Mouse (Mus musculus) liver, embryonic 11.5 days (tissue): Measurements from ENCODE around the gene Prelp. TPM values are rescaled to one million over a fixed set of nuclear protein-coding genes. Genes with fewer than 3 reads are reported as not detected.

Experiments used
- ATAC-seq: fragments of 200-750 bp; cut with Nextera tagmentation; replicated peaks from 2 replicates; pipeline ENCODE4 v1.8.0; 2017; ENCODE audit warnings: moderate number of reproducible peaks, mild to moderate bottlenecking, moderate TSS enrichment, moderate library complexity; ENCODE audit not compliant: low FRiP score
- DNase-seq: peaks from one replicate; pipeline ENCODE4 v3.0.0-alpha.2; 2017; ENCODE audit warnings: low spot score
- H3K27ac ChIP-seq: fragments of 300-500 bp; sonication (generic); 2 replicates; pipeline ENCODE4 v1.5.1; 2014; ENCODE audit warnings: mild to moderate bottlenecking, low read depth, low read length, control low read depth
- H3K27me3 ChIP-seq: fragments of 300-500 bp; sonication (generic); replicated peaks from 2 replicates; pipeline ENCODE4 v1.6.1; 2014; ENCODE audit warnings: low read length, mixed read lengths; ENCODE audit not compliant: control insufficient read depth, insufficient read depth
- H3K36me3 ChIP-seq: fragments of 300-500 bp; sonication (generic); 2 replicates; pipeline ENCODE4 v1.6.1; 2014; ENCODE audit warnings: mild to moderate bottlenecking, low read length, moderate library complexity, mixed read lengths; ENCODE audit not compliant: control insufficient read depth, insufficient read depth
- H3K4me1 ChIP-seq: fragments of 300-500 bp; sonication (generic); replicated peaks from 2 replicates; pipeline ENCODE4 v1.6.1; 2014; ENCODE audit warnings: low read length, mixed read lengths; ENCODE audit not compliant: control insufficient read depth, insufficient read depth
- H3K4me2 ChIP-seq: fragments of 300-500 bp; sonication (generic); 2 replicates; pipeline ENCODE4 v1.6.1; 2014; ENCODE audit warnings: mild to moderate bottlenecking, control low read depth, moderate library complexity
- H3K4me3 ChIP-seq: fragments of 300-500 bp; sonication (generic); 2 replicates; pipeline ENCODE4 v1.5.1; 2014; ENCODE audit warnings: low read depth, low read length, control low read depth
- H3K9ac ChIP-seq: fragments of 300-500 bp; sonication (generic); 2 replicates; pipeline ENCODE4 v1.6.1; 2014; ENCODE audit warnings: low read depth, low read length, control low read depth
- H3K9me3 ChIP-seq: fragments of 300-500 bp; sonication (generic); 2 replicates; pipeline ENCODE4 v1.6.1; 2016; ENCODE audit warnings: low read length, inconsistent platforms, mixed read lengths; ENCODE audit not compliant: control insufficient read depth
- WGBS: fragments of 180-500 bp; shearing (Covaris S2); extraction: QIAGEN DNeasy Blood & Tissue Kit; methylation state at CpG from one replicate; pipeline ENCODE4 v1.1.7; 2014; 5-methylcytosine and 5-hydroxymethylcytosine counted together
- polyA plus RNA-seq: library from polyadenylated mRNA; unstranded; fragments of >200 nt; fragmentation: Nextera tagmentation; extraction: Ambion mirVana; gene quantifications from 2 replicates; pipeline ENCODE4 v1.2.1, GENCODE M21; 2014

Gene Prelp
- polyA plus RNA-seq, 1 experiment from 2014 or later: 0.11 TPM

GRCm38 (mm10) chr1:133869221-133869620, 52.0 kb downstream of the Prelp start:
- Histone ChIP-seq H3K4me2 (no peak overlapping the region), H3K27ac (no peak overlapping the region), H3K27me3 (no peaks in the 10 kb centered on the region), H3K9ac (no peak overlapping the region), H3K4me3 (no peak overlapping the region), H3K4me1 (no peaks in the 10 kb centered on the region), H3K9me3 (no peaks in the 10 kb centered on the region), H3K36me3 (no peaks in the 10 kb centered on the region)
- ATAC-seq (no peak), DNase-seq (no peak)
- WGBS: 57% methylated on average over 2 of the region's 2 CpGs

DNA sequence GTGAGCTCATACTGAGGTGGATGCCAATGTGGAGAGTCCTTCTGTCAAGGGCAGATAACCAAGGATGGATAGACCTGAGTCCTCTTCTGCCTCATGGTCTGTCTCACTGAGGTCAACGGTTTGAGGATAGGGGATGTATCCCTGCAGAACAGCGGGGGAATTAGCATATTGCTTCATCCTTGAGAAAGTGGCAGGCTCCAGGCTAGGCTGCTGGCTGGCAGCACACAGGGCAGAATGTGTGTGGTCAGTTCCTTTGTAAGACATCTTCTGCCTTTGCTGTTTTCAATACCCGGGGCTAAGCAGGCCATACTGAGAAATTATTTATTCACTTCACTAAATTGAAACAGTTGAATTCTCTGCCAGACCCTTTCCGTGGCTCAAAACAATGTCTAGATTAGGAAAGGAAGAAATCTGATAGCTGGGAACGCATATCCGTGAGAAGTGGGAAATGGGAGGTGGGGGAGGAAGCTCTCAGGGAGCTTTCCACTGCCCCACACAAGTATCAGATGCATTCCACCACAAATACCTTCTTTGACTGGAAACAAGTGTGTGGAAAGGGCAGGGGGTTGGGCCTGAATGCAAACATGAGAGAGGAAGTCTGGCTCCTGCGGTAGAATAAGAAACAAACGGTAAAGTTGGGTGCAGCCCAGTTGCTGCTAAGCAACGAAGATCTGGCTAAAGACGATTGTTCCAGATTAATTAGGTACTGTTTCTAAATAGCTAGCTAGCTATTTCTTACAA, 57.8 kb downstream of the Prelp start:
- Histone ChIP-seq H3K4me1 (peaks cover 8% of the 10 kb centered on the region; the same call in 1 of the 2 replicates), H3K9me3 (no peaks in the 10 kb centered on the region), H3K4me3 (no peak overlapping the region), H3K36me3 (no peaks in the 10 kb centered on the region), H3K9ac (no peak overlapping the region), H3K4me2 (no peak overlapping the region), H3K27ac (no peak overlapping the region), H3K27me3 (no peaks in the 10 kb centered on the region)
- 21% methylated on average over 10 of the region's 10 CpGs for WGBS
- ATAC-seq (no peak), DNase-seq (no peak)

DNA sequence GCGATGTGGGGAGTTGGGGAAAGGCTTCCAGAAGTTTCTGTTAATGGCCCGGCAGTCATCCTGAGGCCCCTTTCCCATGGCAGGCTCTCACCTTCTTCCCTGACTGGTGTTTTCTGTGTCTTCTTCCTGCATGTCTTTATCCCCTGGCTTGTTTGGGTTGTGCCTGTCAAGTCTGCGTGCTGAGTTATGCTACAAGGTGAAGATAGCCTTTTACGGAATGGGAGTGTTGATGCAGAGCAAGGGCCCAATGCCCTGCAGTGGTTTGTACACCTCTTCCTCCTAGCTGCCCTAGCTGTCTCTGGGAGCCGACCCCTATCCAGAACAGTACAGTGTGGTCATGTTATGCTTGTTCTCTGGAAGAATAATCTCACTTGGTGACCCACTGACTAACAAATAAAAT, 60.2 kb downstream of the Prelp start:
- Histone ChIP-seq H3K27ac (no peak overlapping the region), H3K36me3 (no peaks in the 10 kb centered on the region), H3K4me3 (no peak overlapping the region), H3K4me1 (peaks cover 10% of the 10 kb centered on the region; the same call in 1 of the 2 replicates), H3K9ac (no peak overlapping the region), H3K27me3 (peaks cover 14% of the 10 kb centered on the region), H3K9me3 (no peaks in the 10 kb centered on the region), H3K4me2 (no peak overlapping the region)
- WGBS: 60% methylated on average over 5 of the region's 5 CpGs
- no peak for DNase-seq
- ATAC-seq: no peak

Other genes starting within 250 kb of the Prelp start
- gene Lax1, start 231.3 kb downstream of the Prelp start, polyA plus RNA-seq: 0.62 and 0.78 TPM in 2 replicates
- gene Atp2b4, start 120.4 kb downstream of the Prelp start, polyA plus RNA-seq: 17.1 and 19.6 TPM in 2 replicates
- gene Optc, start 13.4 kb downstream of the Prelp start, polyA plus RNA-seq: 0.40 TPM in 1 of 2 replicates, not detected in the other
- gene Fmod, start 115.8 kb upstream of the Prelp start, polyA plus RNA-seq: 2.7 and 3.9 TPM in 2 replicates
- gene Btg2, start 157.7 kb upstream of the Prelp start, polyA plus RNA-seq: 38.6 and 39.9 TPM in 2 replicates
- not detected in 2 replicates for gene Chit1, start 189.8 kb upstream of the Prelp start, polyA plus RNA-seq